Mouse (Mus musculus) granulocyte monocyte progenitor cell, adult 5-6 weeks (primary cell): ENCODE measurements around the gene Capn15. TPM values are rescaled to one million over a fixed set of nuclear protein-coding genes. Genes with fewer than 3 reads are reported as not detected.

ENCODE experiments used
- ATAC-seq: replicated peaks from 2 replicates; pipeline ENCODE4 v1.8.0; 2016; ENCODE audit warnings: mild to moderate bottlenecking, moderate TSS enrichment, inconsistent platforms; ENCODE audit not compliant: poor library complexity, severe bottlenecking
- total RNA-seq, 2 experiments: library from RNA; stranded (forward) in 1 of 2; stranded (reverse) in 1 of 2; fragments of 200-712, 200-1000 nt in 1 of 2; fragments of >200 nt in 1 of 2; fragmentation: Nextera tagmentation in 1 of 2; gene quantifications; 2 replicates each; pipeline ENCODE4 v1.2.3; 2014 to 2017

The Capn15 gene
- total RNA-seq (2014; fragmentation: Nextera tagmentation) (12.5 and 16.4 TPM in 2 replicates), total RNA-seq (2017) (3.2 and 5.3 TPM in 2 replicates)

DNA sequence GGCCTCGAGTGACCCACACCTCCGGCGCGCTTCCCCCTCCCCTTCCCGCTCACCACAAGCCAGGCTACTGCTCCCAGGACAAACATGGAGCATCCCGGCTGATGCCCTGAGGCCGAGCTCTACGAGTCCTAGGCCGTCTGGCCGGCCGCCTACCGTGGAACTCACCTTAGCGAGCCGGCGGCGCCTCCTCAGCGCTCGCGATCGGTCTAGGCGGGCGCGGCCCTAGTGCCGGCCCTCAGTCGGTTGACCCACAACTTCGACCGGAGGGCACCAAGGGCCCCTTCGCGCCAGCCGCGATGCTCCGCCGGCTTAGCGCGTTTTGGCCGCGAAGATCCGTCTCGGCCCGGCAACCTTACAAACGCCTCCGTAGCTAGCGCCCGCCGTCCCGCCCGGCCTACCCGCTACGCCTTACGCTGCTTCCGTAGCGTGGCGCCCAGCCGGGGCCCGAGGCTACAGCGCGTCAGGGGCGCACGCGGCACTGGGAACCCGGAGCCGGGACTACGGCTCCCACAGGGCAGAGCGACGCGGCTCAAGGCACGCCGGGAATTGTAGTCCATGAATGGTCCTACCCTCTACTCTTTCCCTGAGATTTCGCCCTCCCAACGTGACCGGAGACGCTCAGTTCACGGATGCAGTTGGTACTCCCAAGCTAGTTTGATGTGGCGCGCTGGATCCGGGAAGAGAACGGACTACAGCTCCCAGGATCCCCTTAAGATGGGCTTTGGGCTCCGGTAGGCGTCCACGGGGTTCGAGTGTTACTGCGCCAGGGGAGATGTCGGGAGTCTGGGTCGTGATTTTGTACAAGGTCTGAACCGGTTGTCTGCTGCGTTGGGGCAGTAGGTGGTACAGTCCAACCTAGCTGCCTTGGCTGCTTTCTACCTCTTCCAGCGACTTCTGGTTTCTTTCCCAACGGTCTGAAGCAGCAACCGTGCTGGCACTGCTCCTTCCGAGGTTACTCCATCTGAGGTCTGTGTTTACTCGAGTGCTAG, at the start of gene Capn15:
Gene Capn15, minus strand, starts transcription at position 491 of the 989 bp plus-strand sequence.
- ATAC-seq: peak; percentile 92

DNA sequence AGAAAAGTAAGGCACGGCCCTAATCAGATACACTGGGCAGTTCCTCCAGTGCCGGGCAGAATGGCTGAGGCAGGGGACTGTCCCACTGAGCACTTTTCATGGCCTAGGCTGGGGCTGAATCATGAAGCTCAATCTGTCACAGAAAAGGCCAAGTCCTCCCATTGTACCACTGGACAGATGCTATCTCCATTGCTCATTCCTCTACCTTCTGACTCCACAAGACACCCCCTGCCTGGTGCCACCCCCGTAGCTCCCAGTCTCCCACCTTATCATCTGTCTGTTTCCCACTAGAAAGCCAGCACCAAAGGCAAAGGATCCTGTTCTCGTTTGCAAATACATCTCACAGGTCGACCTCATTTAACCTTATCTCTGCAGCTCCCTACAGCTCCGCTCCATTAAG, 46.4 kb upstream of the Capn15 start:
- ATAC-seq: no peak

DNA sequence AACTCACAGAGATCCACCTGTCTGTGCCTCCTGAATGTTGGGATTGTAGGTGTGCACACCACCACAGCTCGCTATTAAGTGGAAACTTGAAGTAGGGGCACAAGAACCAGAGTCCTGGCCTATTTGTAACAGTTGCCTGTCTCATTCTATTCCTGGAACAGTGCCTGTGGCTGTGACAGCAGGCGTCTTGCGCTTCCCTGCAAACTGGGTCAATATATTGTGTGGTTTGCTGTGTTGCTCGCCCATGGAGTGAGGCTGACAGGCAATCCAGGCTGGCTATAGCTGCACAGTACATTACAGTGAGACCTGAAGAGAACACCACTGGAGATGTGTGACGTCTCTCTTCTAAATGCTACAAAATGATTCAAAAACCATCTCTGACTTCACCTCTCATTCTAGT, 46.0 kb upstream of the Capn15 start:
- no peak for ATAC-seq

DNA sequence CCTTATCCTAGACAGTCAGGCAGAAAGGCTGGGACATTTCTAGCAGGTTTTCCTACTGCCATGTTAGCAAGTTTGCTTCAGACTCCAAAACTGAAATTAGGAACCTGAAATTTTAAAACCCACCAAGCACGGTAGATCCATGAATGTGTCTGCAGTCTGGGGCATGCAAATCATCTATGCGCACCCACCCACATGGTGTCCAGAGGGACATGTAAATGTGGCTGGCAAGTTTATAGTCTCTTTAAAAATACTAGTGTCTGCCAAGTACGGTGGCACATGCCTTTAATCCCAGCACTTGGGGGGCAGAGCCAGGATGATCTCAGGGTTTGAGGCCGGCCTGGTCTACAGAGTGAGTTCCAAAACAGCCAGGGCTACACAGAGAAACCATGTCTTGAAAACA, 42.7 kb upstream of the Capn15 start:
- ATAC-seq: no peak

DNA sequence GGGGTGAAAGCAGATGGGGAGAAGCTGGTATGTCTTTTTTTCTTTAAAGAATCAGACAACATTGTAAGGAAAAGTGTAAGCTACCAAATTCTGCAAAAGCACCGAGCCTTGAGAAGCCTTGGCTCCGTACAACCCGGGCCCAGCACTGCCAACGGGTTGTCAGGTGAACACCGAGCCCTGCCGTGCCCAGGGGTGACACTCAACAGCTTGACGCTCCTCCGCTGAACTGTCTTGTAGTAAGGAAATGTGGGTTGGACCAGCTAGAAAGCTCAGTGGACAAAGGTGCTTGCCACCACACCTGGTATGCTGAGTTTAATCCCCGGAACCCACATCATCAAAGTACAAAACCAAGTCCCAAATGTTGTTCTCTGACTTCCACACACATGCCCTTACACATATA, 39.1 kb upstream of the Capn15 start:
- ATAC-seq: no peak

DNA sequence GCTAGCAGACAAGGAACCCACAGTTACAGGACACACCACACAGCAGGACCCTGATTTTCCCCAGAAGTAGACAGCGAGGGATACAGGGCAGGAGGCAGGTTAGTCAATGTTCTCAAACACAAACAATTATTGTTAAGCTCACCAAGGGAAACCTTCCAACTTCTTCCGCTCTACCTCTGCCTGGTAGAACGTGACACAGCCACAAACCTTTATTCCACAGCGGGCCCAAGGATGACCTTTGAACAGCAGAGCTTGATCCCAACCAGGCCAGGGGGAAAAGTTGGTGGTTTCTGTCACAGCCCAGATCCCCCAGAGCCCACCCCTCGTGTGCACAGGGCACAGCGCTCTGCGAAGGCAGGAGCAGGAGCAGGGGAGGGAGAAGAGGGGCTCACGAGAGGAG, 38.4 kb upstream of the Capn15 start:
- no peak for ATAC-seq

DNA sequence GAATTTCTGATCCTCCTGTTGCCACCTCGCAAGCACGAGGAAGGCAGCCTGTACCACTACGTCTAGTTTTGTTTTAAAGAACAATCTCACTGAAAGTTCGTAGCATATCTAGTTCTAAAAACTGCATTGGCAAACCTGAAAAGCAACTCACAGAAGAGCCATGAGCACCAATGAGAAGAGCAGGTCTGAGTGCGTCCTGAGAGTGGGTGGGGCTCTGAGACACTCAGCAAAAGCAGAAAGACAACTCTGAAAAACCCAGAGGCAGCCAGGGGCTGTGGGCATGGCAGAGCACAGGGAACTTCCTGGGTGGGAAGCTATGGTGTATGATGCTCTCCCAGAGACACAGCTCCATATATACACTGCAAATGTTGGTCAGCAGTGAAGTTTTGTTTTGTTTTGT, 37.6 kb upstream of the Capn15 start:
- no peak for ATAC-seq

DNA sequence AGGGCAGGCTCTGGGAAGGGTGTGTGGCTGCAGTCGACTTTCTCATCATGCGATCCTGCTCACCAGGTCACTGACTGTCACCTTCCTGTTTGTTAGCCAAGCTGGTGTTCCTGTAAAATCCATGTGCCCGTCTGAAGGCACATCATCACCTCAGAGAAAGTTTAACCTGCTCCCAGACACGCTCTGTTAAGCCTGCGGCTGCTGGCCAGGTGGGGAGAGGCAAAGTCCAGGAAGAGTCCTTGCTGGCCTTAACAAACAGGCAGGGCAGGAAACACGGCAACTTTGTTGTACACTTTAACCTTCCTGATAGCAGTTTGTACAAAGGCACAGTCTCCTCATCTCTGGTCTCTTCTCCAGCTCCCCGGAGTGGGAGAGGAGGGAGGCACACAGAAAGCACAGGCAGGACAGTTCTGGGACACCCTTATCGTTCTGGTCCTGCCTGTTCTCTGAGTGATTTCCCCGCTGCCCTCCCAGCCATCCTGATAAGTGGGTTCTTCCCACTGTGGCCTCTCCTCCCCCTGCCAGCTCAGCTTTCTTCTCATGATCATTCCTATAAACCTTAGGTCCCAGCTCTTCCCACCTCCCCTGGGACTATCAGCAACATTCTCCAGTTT, 36.2 kb upstream of the Capn15 start:
- no peak for ATAC-seq

DNA sequence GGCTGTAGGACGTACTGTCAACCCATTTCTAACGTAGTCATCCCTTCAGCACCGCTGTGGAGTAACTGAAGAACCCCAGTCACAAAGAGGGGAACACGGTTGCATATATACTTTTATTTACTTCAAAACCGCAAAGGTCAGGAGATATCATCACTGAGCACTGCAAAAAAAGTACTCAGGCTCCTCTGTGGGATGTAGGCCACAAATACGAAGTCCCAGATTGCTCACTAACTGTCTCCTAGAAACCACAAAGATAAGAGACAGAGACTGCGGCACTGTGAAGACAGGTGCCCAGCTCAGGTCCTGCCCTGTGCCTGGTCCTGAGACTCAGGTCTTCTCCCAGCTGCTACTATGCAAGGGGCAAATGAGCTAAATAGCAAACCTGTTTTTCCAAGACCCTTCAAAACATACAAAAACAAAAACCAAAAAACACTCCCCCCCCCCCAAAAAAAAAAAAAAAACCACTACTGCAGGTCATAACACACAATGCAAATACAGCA, 35.3 kb upstream of the Capn15 start:
- ATAC-seq: no peak

DNA sequence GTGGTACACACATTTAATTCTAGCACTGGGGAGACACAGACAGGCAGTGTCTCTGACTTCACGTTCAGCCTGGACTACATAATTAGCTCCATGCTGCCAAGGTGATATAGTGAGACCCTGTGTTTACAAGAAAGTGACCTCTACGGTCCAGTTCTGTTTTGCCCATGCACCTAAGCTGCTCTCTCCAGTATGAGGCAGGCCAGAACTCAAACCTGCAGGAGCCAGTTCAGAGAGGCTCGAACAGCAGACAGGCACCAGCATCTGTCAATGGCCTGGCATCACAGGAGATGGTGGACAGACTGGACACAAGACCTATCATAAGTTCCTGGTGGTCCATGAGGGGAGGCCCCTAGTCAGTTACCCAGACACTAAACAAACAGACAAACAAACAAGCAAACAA, 32.8 kb upstream of the Capn15 start:
- no peak for ATAC-seq

DNA sequence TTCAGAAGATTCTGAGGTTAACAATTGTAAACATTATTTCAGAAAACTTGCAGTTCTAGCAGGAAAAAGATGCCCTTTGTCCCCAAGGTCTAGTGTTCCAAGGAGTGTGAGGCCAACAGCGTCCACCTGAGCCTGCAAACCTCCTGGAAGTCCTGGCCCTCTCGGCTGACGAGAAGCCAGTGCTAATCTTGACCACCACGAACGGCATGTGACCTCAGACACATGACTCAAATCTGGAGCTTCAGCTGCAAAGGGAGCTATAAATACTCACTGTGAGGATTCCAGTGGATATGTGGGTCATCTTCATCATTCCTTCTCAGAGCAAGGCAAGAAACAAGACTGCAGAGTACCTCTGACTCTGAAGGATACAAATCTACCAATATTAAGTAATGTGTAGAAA, 32.4 kb upstream of the Capn15 start:
- no peak for ATAC-seq

DNA sequence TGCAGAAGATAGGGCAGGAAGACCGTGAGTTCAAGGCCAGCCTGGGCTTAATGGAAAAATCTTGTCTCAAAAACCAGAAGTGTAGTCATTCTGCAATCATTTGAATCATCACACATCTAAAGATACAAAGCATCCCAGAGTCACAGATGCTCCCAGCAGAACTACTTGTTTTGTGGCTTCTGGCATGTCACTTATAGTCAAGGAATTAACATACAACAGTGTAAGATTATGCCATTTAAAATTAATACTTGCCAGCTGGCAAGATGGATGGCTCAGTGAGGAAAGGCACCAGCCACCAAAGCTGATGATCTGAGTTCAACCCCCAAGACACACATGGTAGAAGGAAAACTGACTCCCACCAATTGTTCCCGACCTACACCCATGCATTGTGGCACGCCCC, 31.4 kb upstream of the Capn15 start:
- no peak for ATAC-seq

DNA sequence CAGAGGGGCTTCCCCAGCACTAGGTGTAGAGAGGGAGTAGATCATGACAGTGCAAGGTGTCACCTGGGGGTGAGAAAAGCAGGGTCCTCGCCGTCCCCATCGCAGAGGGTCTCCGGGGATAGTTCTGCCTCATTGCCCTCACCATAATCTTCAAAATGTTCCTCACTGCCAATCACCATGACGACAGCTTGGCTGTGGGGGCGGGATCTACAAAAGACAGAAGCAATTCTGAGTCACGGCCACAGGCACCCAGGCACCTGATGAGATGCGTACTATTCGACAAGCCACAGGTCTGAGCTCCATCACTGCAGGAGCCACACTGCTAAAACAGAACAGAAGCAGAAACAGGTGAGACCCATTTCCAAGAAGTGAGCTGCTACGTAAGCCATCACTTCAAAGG, 28.1 kb upstream of the Capn15 start:
- ATAC-seq: no peak

DNA sequence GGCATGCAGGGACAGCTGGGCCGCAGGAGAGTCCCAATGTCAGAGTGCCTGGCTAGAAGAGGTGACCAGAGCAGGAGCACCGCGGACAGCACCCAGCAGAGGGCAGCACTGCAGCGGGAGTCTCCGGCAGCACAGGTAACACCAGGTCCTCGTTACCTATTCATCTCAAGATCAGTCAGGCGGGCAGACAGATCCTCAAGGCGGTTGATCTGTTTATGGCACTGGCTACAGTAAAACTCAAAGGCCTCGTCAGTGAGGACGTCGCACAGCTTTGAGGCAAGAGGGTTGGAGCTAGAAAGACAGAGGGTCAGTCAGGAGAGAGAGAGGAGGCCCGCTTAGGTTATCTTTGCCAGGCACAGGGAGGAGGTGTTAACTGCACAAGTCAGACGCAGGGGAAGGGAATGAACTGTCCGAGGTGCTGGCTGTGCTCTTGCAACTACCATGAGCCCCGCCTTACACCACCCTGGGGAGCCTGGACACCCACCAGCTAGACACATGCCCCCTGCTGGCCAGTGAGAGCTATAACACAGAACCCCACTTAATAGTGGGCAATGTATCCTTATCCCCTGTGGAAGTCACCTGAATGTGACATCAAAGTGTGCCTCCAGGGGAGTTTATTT, 26.4 kb upstream of the Capn15 start:
- ATAC-seq: peak; percentile 94

DNA sequence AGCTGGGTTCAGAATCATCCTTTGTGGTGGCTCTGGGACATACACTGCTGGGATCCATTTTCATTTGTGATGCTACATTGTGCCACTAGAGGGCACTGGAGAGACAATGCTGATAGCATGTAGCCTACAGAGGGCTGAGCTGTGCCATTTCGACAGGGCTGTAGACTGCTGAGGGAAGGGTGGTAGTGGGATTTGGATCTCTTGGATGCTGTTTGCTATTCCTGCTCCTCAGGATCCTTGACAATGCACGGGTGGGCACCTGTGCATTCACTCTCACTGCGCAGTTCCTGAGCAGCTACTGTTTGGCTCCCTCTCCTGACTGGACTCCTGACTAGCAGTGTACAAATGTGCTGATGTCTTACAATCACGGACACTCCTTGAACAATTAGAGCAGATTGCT, 23.9 kb upstream of the Capn15 start:
- ATAC-seq: peak; percentile 63

DNA sequence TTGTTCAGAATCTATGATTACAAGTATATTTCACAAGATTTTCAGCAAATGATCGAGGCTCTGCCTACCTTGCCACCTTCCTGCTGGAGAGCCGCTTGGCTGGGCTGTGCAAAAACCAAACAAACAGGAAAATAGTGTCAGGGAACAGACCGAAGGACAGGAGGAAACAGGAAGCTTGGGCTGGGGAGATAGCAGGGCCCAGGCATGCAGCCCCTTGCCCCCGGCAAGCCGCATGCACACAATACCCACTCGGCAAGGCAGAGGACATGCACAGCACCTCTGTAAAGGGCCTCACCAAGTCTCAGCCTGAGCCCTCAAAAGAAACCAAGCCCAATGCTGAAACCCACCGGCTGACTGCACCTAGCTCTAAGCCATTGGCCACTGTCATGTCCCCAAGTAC, 23.2 kb upstream of the Capn15 start:
- ATAC-seq: no peak

DNA sequence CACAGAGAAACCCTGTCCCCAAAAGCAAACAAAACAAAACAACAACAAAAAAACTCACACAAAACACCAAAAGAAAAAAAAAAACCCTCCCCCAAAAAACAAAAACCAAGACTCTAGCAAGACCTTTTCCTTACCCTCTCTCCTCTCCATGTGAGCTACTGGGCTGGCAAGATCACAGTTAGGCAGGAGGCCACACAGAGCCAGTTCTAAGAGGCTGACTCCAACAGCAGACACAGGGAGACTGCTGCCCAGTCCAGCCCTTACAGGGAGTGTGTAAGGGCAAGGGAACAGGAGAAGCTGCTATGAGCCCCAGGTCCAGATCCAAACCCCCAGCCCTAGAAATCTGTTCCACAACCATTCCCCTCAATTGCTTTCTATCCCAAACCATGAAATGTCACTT, 22.7 kb upstream of the Capn15 start:
- no peak for ATAC-seq

DNA sequence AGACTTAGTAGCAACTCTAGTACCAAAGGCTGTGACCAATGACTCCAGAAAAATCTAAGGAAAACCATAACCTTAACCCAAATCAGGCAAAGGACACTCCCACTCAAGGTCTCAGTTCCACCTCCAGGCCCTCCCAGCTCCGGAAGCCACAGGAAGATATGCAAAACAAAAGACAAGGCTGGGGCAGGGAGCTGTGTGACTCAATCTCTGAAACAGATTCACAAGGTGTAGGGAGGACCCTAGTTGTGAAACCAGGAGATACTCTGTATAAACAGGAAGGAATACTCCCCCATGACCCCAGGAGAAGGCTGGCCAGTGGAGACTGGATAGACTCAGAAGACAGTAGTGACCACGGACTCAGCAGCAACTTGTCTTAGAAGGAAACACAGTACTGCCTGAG, 22.1 kb upstream of the Capn15 start:
- ATAC-seq: peak; percentile 21

DNA sequence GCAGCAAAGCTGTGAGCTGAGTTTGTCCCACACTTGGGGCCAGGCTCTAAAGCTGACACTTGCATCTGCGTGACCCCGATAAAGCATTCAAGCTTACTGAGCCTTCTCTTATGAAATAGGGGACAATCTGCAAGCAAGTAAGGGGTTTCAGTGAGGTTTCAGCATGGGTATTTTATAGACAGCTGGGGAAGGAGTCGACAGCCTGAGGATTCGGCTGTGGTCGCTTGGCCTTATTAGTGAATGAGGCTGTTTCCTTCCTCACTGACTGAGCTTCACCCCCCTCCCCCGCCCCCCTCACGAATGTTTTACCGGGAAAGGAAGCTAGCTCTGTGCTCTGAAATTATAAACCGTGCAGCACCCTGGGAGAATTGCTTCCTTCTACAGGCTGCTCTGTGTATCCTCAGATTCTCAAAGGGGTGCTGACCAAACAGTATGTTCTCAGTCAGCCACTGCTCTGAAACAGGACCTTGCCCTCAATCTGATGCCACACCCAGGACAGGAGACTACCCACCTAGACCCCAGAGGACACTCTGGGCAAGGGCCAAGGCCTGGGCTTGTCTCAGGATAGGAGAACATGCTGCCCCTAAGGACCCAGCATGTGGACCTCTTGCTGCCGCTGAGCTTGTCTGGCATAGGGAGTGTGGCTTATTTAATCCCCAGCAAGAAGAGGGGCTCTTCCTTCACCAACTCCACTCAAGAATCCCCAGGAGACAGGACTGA, 20.3 kb upstream of the Capn15 start:
- ATAC-seq: no peak; the same call in 1 of the 2 replicates

DNA sequence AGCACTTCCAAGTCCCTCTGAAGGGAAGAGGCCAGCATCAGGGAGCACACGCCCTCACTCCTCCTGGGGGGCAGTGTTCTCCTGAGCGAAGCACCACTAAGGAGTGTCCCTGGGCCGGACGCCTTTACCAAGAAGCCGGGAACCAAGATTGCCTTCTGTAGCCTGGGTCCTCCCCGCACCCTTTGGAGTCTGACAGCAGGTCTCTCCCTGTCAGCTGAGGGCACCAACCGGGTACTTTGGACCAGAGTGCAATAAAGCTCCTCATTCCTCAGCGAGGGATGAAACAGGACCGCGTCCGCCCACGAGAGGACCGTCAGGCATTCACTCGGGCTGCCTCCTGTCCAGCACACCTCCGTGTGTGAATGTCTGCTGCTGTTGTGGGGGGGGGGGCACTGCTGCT, 19.1 kb upstream of the Capn15 start:
- ATAC-seq: no peak
